Mouse (Mus musculus) T-cell, adult 2 months (primary cell): Measurements from ENCODE around the gene Klhl21.

Experiments used
- DNase-seq: peaks from one replicate; pipeline ENCODE4 v3.0.0; 2022; ENCODE audit warnings: low spot score

Gene Klhl21

DNA sequence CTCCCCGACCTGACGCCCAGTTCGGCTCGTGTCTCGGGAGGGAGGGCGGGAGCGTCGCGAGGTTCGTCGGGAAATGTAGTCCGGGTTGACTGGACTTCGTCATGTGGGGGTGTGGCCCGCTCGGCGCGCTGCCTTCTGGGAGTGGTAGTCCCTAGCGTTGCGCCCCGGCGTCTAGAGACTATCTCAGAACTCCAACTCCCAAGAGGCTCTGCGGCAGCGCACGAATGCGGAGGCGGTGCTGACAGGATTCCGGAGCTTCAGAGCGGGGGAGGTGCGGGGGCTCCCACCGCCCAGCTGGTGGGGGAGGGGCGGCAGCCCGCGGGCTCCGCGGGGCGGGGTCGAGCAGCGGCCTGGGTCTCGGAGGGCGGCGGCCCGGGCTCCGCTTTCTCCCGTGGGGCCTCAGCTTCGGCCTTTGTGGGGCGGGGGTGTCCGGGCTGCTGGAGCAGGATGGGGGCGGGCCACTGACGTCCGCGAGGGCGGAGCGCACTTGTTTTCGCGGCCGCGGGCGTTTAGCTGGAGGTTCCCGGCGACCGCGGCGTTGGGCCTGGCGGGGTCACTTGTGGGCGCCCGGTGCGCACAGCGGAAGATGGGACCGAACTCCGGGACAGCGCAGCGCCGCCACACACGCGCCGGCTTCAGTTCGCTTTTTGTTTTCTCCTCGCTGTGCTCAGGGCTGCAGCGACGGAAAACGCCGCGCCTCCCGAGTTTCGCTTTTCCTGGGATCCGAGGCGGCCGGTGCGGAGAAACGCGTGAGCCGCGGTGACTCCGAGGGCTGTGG, 12.2 kb upstream of the Klhl21 start, which contains the start of gene Phf13:
TSS of gene Phf13 (minus strand) at position 86 of the 778 bp plus-strand sequence.
- DNase-seq = peak; percentile 98

GRCm38 (mm10) chr4:151996951-151997222, 11.7 kb upstream of the Klhl21 start:
- DNase-seq = no peak

- no peak for DNase-seq
These were observed 10.9 kb upstream of the Klhl21 start for GRCm38 (mm10) chr4:151997701-151998100.

DNA sequence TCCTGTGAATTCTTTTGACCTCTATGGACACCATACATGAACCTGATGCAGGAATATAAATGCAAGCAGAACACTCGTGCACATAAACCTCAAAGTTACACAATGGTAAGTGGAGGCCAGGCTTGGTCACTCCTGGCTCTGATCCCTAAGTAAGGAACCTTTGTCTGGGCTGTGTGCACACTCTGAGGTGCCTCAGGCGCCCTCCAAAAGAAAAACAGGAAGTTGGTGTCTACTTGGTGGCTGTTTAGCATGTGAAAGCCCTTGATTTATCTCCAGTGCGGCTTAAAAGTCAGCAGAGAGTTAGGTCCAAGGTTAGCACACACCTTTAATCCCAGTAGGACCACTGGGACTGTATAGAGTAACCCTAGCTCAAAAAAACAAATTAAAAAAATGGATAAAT, 9.1 kb upstream of the Klhl21 start:
- no peak for DNase-seq

- no peak for DNase-seq
These were observed 7.7 kb upstream of the Klhl21 start for GRCm38 (mm10) chr4:152000906-152001305.

GRCm38 (mm10) chr4:152001335-152001734, 7.3 kb upstream of the Klhl21 start:
- DNase-seq = no peak

- DNase-seq = no peak
These were observed 6.5 kb upstream of the Klhl21 start for GRCm38 (mm10) chr4:152002063-152002462.

GRCm38 (mm10) chr4:152006137-152006536, 2.5 kb upstream of the Klhl21 start:
- DNase-seq = no peak

DNA sequence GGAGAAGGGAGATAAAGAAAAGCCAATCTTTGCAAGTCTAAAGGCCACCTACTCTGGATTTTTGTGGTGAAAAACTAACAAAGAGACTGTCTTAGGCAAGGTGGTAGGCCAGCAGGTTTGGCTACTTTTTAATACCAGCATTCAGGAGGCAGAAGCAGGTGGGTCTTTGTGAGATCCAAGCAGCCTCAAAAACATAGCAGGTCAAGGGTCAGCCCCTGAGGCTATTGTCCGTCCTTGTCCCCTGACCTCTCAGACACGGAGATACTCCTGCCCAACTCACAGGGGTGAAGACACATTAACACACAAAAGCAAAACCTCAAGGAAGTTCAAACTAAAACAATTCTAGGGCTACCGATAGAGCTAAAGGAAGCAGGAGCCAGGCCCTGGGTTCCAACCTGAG, 1.8 kb upstream of the Klhl21 start:
- DNase-seq = no peak

DNA sequence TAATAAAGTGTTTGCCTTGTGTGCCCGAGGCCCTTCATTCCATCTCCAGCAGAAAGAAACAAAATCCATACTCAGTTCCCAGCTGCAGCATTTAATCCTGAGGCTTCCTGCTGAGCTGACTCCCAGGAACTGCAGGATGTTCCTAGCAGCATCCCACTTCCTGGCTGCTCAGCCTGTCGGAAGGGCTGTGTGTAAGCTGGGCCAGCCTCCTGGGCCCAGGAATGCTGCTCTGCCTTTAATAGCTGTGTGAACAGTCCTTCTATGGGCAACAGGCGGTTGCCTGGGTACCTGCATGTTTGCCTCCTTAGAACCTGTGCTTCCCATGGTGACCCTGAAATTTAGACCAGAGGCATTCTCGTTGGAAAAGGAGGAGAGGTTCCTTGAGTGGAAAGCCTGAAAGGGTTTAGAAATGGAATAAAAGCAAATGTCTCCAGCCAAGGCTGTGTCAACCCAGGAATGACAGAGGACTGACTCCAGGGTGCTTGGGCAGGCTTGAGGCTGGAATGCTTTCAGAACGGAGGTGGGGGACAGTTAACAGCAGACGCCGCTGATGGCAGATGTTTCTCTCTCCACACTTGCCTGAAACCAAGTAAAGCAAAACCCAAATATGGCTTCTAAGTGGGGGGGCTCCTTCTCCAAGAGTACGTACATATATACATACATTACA, 989 bp upstream of the Klhl21 start:
- no peak for DNase-seq

- no peak for DNase-seq
These were observed 479 bp upstream of the Klhl21 start for GRCm38 (mm10) chr4:152008148-152008500.

DNA sequence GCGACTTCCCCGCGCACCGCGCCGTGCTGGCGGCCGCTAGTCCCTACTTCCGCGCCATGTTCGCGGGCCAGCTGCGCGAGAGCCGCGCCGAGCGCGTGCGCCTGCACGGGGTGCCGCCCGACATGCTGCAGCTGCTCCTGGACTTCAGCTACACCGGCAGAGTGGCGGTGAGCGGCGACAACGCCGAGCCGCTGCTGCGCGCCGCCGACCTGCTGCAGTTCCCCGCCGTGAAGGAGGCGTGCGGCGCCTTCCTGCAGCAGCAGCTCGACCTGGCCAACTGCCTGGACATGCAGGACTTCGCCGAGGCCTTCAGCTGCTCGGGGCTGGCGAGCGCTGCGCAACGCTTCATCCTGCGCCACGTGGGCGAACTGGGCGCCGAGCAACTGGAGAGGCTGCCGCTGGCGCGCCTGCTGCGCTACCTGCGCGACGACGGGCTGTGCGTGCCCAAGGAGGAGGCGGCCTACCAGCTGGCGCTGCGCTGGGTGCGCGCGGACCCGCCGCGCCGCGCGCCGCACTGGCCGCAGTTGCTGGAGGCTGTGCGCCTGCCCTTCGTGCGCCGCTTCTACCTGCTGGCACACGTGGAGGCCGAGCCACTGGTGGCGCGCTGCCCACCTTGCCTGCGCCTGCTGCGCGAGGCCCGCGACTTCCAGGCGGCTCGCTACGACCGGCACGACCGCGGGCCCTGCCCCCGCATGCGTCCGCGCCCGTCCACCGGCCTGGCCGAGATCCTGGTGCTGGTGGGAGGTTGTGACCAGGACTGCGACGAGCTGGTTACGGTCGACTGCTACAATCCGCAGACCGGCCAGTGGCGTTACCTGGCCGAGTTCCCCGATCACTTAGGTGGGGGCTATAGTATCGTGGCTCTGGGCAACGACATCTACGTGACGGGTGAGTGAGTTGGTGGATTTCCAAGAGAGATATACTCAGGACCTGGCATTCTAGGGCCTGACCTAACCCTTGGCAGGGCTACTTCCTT, 761 bp downstream of the Klhl21 start:
- peak; percentile 59 for DNase-seq

DNA sequence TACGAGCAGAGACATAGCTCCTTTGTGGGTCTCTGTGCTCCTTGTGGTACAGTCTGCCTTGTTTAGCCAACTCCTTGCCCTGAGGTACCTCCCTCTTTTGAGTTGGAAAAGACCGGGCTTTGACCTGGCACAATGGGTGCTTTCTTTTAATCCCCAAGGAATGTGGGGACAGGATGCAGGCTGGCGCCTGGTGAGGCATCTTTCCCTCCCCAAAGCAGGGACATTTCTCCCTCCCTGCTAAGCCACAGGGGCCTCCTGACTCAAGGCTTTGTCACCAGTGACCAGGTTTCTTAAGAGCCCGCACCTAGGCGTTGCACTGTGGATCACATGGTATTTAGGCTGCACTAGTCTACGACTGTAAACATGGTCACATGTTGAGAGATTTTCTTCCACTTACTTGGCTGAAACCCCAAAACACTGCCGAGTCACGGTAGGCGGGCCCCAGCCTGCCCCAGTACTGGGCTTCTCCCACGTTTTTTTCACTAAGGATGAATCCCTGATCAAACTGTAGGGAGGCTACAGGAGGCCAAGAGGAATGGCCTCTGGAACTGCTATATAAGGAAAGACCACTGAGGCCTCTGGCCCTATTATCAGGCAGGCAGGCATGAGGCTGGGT, 1.6 kb downstream of the Klhl21 start:
- DNase-seq = no peak

- DNase-seq = no peak
These were observed 2.1 kb downstream of the Klhl21 start for GRCm38 (mm10) chr4:152010707-152011134.

GRCm38 (mm10) chr4:152011171-152011760, 2.7 kb downstream of the Klhl21 start:
- no peak for DNase-seq

DNA sequence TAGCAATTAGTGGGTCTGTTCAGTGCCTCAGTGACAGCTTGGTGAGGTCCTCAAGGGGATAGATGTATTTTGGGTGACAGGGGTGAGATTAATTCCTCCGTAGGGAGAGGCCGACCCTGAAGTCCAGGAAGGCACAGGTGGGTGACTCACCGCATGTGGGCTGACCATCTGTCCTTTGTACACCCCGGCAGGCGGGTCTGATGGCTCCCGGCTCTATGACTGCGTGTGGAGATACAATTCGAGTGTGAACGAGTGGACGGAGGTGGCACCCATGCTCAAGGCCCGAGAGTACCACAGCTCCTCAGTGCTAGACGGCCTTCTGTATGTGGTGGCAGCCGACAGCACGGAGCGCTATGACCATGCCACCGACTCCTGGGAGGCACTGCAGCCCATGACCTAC, 3.5 kb downstream of the Klhl21 start:
- no peak for DNase-seq

GRCm38 (mm10) chr4:152013036-152013813, 4.6 kb downstream of the Klhl21 start:
- DNase-seq = no peak

GRCm38 (mm10) chr4:152019073-152019472, 10.5 kb downstream of the Klhl21 start:
- DNase-seq = no peak

DNA sequence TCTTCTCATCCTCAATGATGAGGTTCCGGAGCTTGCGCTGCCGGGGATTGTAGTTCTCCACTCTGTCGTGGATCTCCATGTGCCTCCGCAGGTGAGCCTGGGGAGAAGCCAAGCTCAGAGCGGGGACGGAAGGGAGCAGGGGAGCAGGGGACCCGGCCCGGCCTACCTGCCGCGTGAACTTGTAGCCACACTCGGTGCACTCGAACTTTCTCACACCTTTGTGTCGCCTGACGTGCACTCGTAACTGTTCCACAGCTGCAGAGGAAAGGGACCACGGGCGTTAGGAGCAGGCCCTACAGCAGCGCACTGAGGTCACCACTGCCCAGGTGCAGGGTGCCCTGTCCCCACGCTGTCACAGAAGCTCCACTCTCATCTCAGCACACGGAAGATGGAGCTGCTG, 11.4 kb downstream of the Klhl21 start:
- no peak for DNase-seq

- no peak for DNase-seq
These were observed 13.0 kb downstream of the Klhl21 start for GRCm38 (mm10) chr4:152021568-152022097.

GRCm38 (mm10) chr4:152022506-152022905, 13.9 kb downstream of the Klhl21 start:
- no peak for DNase-seq
